Mouse (Mus musculus) cerebellum, adult 2 months (tissue): ENCODE results near the gene Tmem132c.

ENCODE experiments used
- CTCF ChIP-seq: fragments of 200-500 bp; IDR thresholded peaks from 2 replicates; pipeline ENCODE4 v1.5.1; 2011; ENCODE audit warnings: low read depth, mild to moderate bottlenecking, control low read depth, low read length, moderate library complexity, borderline replicate concordance; ENCODE audit not compliant: insufficient read depth
- POLR2A ChIP-seq: fragments of 200-500 bp; IDR thresholded peaks from 2 replicates; pipeline ENCODE4 v1.6.1; 2011; ENCODE audit warnings: low read length, control low read depth, borderline replicate concordance; ENCODE audit not compliant: insufficient read depth

- TF ChIP-seq CTCF (no peak), POLR2A (no peak)
These were observed 285.9 kb downstream of the Tmem132c start for GRCm38 (mm10) chr5:127527344-127527974.
